Mouse (Mus musculus): ENCODE data around the gene Amh.

GRCm38 (mm10) chr10:80779565-80779964, 25.5 kb upstream of the Amh start:
- TF ChIP-seq CTCF (conservative IDR thresholded peaks at IDR 0.05; ENCODE audit: insufficient read depth, insufficient read length, low read depth, low read length) (no peak), POLR2A (IDR thresholded peaks at IDR 0.05; ENCODE audit: low read depth, low read length) (no peak)

Data from kidney, adult 2 months (tissue).